Mouse (Mus musculus) intestine, embryonic 16.5 days (tissue): Measurements from ENCODE around the gene Ppox. TPM values are rescaled to one million over a fixed set of nuclear protein-coding genes. Genes with fewer than 3 reads are reported as not detected.

Experiments used
- ATAC-seq: fragments of 200-750 bp; cut with Nextera tagmentation; 2 replicates; pipeline ENCODE4 v1.8.0; 2017; ENCODE audit warnings: moderate TSS enrichment, moderate library complexity
- H3K27ac ChIP-seq: fragments of 300-500 bp; sonication (generic); 2 replicates; pipeline ENCODE4 v1.5.1; 2014; ENCODE audit warnings: mild to moderate bottlenecking, low read length
- H3K27me3 ChIP-seq: fragments of 300-500 bp; sonication (generic); replicated peaks from 2 replicates; pipeline ENCODE4 v1.6.1; 2014; ENCODE audit warnings: low read length, control low read depth, mixed read lengths; ENCODE audit not compliant: control insufficient read depth, insufficient read depth
- H3K36me3 ChIP-seq: fragments of 300-500 bp; sonication (generic); 2 replicates; pipeline ENCODE4 v1.6.1; 2014; ENCODE audit warnings: low read length, control low read depth; ENCODE audit not compliant: control insufficient read depth, insufficient read depth
- H3K4me1 ChIP-seq: fragments of 300-500 bp; sonication (generic); 2 replicates; pipeline ENCODE4 v1.6.1; 2014; ENCODE audit warnings: low read length, control low read depth, mixed read lengths; ENCODE audit not compliant: control insufficient read depth, insufficient read depth
- H3K4me2 ChIP-seq: fragments of 300-500 bp; sonication (generic); 2 replicates; pipeline ENCODE4 v1.6.1; 2014; ENCODE audit warnings: low read depth, low read length, control low read depth
- H3K4me3 ChIP-seq: fragments of 300-500 bp; sonication (generic); 2 replicates; pipeline ENCODE4 v1.5.1; 2014; ENCODE audit warnings: mild to moderate bottlenecking, low read length
- H3K9ac ChIP-seq: fragments of 300-500 bp; sonication (generic); 2 replicates; pipeline ENCODE4 v1.6.1; 2014; ENCODE audit warnings: low read depth, low read length
- H3K9me3 ChIP-seq: fragments of 300-500 bp; sonication (generic); 2 replicates; pipeline ENCODE4 v1.6.1; 2016; ENCODE audit warnings: low read length, control low read depth; ENCODE audit not compliant: control insufficient read depth
- WGBS: fragments of 180-500 bp; shearing (Covaris S2); extraction: QIAGEN DNeasy Blood & Tissue Kit; methylation state at CpG from one replicate; pipeline ENCODE4 v1.1.7; 2014; 5-methylcytosine and 5-hydroxymethylcytosine counted together
- polyA plus RNA-seq: library from polyadenylated mRNA; unstranded; fragments of >200 nt; fragmentation: Nextera tagmentation; extraction: Ambion mirVana; gene quantifications from 2 replicates; pipeline ENCODE4 v1.2.1, GENCODE M21; 2015

Ppox gene
- polyA plus RNA-seq, 1 experiment from 2014 or later: 40.9 TPM

- H3K27me3 ChIP-seq: no peaks in the 10 kb centered on the region
- H3K9ac ChIP-seq: no peak overlapping the region
- H3K27ac ChIP-seq: no peak overlapping the region
- H3K4me3 ChIP-seq: no peak overlapping the region
- 69% methylated on average over 3 of the region's 3 CpGs for WGBS
- ATAC-seq: no peak
- H3K4me2 ChIP-seq: no peak overlapping the region
- H3K4me1 ChIP-seq: no peaks in the 10 kb centered on the region; the same call in 1 of the 2 replicates
- no peaks in the 10 kb centered on the region for H3K9me3 ChIP-seq
- H3K36me3 ChIP-seq: peaks cover 8% of the 10 kb centered on the region; the same call in 1 of the 2 replicates
Measured at GRCm38 (mm10) chr1:171230215-171230614, 50.8 kb downstream of the Ppox start.

- no peak overlapping the region for H3K4me2 ChIP-seq
- WGBS: 60% methylated on average over 6 of the region's 6 CpGs
- H3K27ac ChIP-seq: no peak overlapping the region
- no peaks in the 10 kb centered on the region; the same call in 1 of the 2 replicates for H3K4me1 ChIP-seq
- H3K9ac ChIP-seq: no peak overlapping the region
- no peaks in the 10 kb centered on the region for H3K9me3 ChIP-seq
- H3K27me3 ChIP-seq: no peaks in the 10 kb centered on the region
- H3K4me3 ChIP-seq: no peak overlapping the region
- no peak for ATAC-seq
- H3K36me3 ChIP-seq: 0 out of 2 replicates have a peak, but pooled peaks cover 3% of the 10 kb centered on the region
Measured at GRCm38 (mm10) chr1:171229750-171230149, 51.2 kb downstream of the Ppox start.

GRCm38 (mm10) chr1:171227879-171228278 lies 53.1 kb downstream of the Ppox start:
- ATAC-seq: no peak
- peaks cover 3% of the 10 kb centered on the region for H3K4me1 ChIP-seq
- H3K27me3 ChIP-seq: no peaks in the 10 kb centered on the region
- 92% methylated on average over 1 of the region's 1 CpGs for WGBS
- H3K9ac ChIP-seq: no peak overlapping the region
- H3K4me2 ChIP-seq: no peak overlapping the region
- no peaks in the 10 kb centered on the region for H3K9me3 ChIP-seq
- H3K4me3 ChIP-seq: no peak overlapping the region
- no peaks in the 10 kb centered on the region for H3K36me3 ChIP-seq
- H3K27ac ChIP-seq: no peak overlapping the region

GRCm38 (mm10) chr1:171226780-171227179 lies 54.2 kb downstream of the Ppox start:
- Histone ChIP-seq H3K4me1 (peaks cover 3% of the 10 kb centered on the region), H3K9me3 (no peaks in the 10 kb centered on the region), H3K4me2 (no peak overlapping the region), H3K27ac (no peak overlapping the region), H3K27me3 (no peaks in the 10 kb centered on the region), H3K9ac (no peak overlapping the region), H3K36me3 (no peaks in the 10 kb centered on the region), H3K4me3 (no peak overlapping the region)
- 53% methylated on average over 4 of the region's 4 CpGs for WGBS
- ATAC-seq: no peak

Other genes with a start within 250 kb of the Ppox start
- gene Fcgr3, start 216.3 kb downstream of the Ppox start, polyA plus RNA-seq: 15.3 and 15.9 TPM in 2 replicates
- 1.6 and 2.1 TPM in 2 replicates for gene Cfap126, start 167.3 kb downstream of the Ppox start, polyA plus RNA-seq
- gene Sdhc, start 130.6 kb downstream of the Ppox start, polyA plus RNA-seq: 457 and 490 TPM in 2 replicates
- 1.7 TPM in 2 replicates for gene Mpz, start 130.5 kb downstream of the Ppox start, polyA plus RNA-seq
- 16.4 and 19.4 TPM in 2 replicates for gene Pcp4l1, start 84.9 kb downstream of the Ppox start, polyA plus RNA-seq
- 18.7 and 21.7 TPM in 2 replicates for gene Nr1i3, start 67.2 kb downstream of the Ppox start, polyA plus RNA-seq
- gene Tomm40l, start 58.7 kb downstream of the Ppox start, polyA plus RNA-seq: 32.0 and 34.7 TPM in 2 replicates
- gene Apoa2, start 56.1 kb downstream of the Ppox start, polyA plus RNA-seq: 55.3 and 151 TPM in 2 replicates
- gene Fcer1g, start 46.8 kb downstream of the Ppox start, polyA plus RNA-seq: 50.3 and 52.1 TPM in 2 replicates
- 6.3 and 7.0 TPM in 2 replicates for gene Adamts4, start 30.8 kb downstream of the Ppox start, polyA plus RNA-seq
- 339 and 373 TPM in 2 replicates for gene Ndufs2, start 29.8 kb downstream of the Ppox start, polyA plus RNA-seq
- 50.0 and 56.5 TPM in 2 replicates for gene B4galt3, start 10.9 kb downstream of the Ppox start, polyA plus RNA-seq
- 50.8 and 53.2 TPM in 2 replicates for gene Usp21, start 6.8 kb upstream of the Ppox start, polyA plus RNA-seq
- 98.8 and 103 TPM in 2 replicates for gene Ufc1, start 13.8 kb upstream of the Ppox start, polyA plus RNA-seq
- 42.6 and 46.8 TPM in 2 replicates for gene Dedd, start 48.0 kb upstream of the Ppox start, polyA plus RNA-seq
- gene Nit1, start 64.5 kb upstream of the Ppox start, polyA plus RNA-seq: 57.6 and 60.9 TPM in 2 replicates
- 83.5 and 99.0 TPM in 2 replicates for gene Pfdn2, start 64.5 kb upstream of the Ppox start, polyA plus RNA-seq
- gene Klhdc9, start 79.6 kb upstream of the Ppox start, polyA plus RNA-seq: 0.60 and 1.1 TPM in 2 replicates
- gene Nectin4, start 88.9 kb upstream of the Ppox start, polyA plus RNA-seq: 2.8 and 3.8 TPM in 2 replicates
- gene Arhgap30, start 107.8 kb upstream of the Ppox start, polyA plus RNA-seq: 2.0 and 2.5 TPM in 2 replicates
- 54.6 and 58.1 TPM in 2 replicates for gene Usf1, start 130.1 kb upstream of the Ppox start, polyA plus RNA-seq
- 5.3 and 5.6 TPM in 2 replicates for gene Tstd1, start 137.7 kb upstream of the Ppox start, polyA plus RNA-seq
- 101 and 108 TPM in 2 replicates for gene F11r, start 156.3 kb upstream of the Ppox start, polyA plus RNA-seq
- gene Alyref2, start 222.3 kb upstream of the Ppox start, polyA plus RNA-seq: 11.1 and 11.2 TPM in 2 replicates